Mouse (Mus musculus) gastrocnemius, adult 18-20 months (tissue): Measurements from ENCODE around the gene Zscan20. TPM values are rescaled to one million over a fixed set of nuclear protein-coding genes. Genes with fewer than 3 reads are reported as not detected.
"Not testable (repeated sequence)": the region's sequence is repeated elsewhere in the genome, so short reads cannot be mapped to it uniquely, and the experiment has no call there.

Experiments used
- DNase-seq: peaks from one replicate; pipeline ENCODE4 v3.0.0; 2021; ENCODE audit warnings: low spot score
- total RNA-seq, 2 experiments: library from RNA; stranded (reverse); gene quantifications; 2 replicates each; pipeline ENCODE4 v1.2.3; 2021

Gene Zscan20
- total RNA-seq, 2 experiments from 2014 or later = 2.2 to 3.4 TPM

DNA sequence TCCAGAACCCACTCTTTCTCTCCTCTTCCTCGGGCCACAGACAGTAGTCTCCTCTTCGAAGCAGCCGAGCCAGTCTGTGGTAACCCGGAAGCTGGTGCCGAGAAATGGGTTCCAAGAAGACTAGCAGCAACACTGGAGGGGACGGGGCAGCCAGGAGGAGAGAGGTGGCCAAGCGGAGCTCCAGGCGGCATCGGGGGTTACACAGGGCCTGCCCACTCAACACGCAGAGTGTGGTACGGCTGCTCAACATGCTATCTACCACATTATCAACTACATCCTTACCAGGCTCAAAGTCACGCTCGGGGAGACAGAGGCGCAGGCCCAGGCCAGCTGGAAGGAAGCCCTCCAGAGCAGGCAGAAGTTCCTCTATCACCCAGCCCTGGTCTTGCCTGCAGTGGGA is 5.9 kb upstream of the Zscan20 start:
- DNase-seq = no peak

- DNase-seq = peak; percentile 31
Measured at GRCm38 (mm10) chr4:128613326-128613725, 3.4 kb upstream of the Zscan20 start.

DNA sequence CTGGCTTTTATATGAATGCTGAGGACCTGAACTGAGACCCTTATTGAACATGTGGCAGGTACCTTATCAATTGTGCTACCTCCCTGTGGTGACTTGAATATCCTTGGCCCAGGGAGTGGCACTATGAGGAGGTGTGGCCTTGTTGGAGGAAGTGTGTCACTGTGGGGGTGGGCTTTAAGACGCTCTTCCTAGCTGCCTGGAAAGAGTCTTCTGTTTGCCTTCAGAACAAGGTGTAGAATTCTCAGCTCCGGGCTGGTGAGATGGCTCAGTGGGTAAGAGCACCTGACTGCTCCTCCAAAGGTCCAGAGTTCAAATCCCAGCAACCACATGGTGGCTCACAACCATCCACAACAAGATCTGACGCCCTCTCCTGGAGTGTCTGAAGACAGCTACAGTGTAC is 1.8 kb upstream of the Zscan20 start:
- not testable (repeated sequence) for DNase-seq

GRCm38 (mm10) chr4:128610706-128611105 is 808 bp upstream of the Zscan20 start:
- DNase-seq = no peak

GRCm38 (mm10) chr4:128609276-128609924 is 498 bp downstream of the Zscan20 start:
- no peak for DNase-seq

GRCm38 (mm10) chr4:128607661-128608060 is 2.2 kb downstream of the Zscan20 start:
- no peak for DNase-seq

DNA sequence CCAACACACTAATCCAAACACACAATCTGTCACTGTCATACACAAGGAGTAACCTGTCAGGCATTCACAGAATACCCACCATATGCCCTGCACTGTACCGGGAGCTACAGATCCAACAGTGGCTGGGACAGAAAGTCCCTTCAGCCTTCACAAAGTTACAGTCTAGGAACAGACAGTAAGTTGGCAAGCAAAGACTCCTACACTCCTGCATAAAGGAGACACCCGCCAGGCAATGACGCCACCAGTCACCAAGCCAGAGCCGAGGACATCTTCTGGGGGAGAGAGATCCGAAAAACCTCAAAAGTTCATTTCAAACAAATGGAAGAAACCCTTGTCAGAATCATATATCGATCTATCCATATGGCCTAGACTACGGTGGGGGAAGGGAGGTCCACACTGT is 3.3 kb downstream of the Zscan20 start:
- DNase-seq = no peak

GRCm38 (mm10) chr4:128597801-128598560 is 11.9 kb downstream of the Zscan20 start:
- no peak for DNase-seq

DNA sequence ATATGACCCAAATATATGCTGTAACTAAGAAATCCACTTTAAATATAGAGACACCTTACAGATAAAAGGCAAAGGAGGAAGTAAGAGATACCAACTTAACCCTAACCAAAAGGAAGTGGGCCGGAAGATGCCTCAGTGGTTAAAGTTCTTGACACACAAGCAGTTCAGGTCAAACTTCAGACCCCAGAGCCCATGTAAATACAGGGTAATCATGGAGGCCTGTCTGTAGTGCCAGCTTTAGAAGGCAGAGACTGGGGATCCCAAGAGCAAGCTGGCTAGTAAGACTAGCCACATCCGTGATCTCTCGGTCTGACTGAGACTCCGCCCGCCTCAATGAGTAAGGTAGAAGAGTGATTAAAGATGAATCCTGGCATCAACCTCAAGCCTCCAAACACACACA is 15.8 kb downstream of the Zscan20 start:
- DNase-seq = no peak

DNA sequence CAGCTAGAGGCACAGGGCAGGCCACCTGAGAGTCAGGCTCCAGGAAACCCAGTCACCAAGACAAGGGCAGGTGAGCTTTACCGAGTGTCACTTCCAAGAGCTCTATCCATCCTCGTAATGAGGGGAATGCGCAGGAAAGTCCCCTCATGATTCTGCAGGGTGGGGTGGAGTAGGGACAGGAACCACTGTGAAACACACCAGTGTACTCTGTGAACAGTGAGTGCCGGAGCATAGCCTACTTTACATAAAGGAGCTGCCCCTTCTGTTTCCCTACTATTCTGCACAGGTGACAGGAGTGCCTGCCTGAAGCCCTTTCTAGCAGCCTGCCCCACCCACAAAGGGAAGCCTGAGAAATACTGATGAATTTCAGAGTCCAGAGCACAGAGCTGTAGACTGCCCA is 16.6 kb downstream of the Zscan20 start:
- no peak for DNase-seq

- DNase-seq = no peak
Measured at GRCm38 (mm10) chr4:128579182-128579581, 30.7 kb downstream of the Zscan20 start.

DNA sequence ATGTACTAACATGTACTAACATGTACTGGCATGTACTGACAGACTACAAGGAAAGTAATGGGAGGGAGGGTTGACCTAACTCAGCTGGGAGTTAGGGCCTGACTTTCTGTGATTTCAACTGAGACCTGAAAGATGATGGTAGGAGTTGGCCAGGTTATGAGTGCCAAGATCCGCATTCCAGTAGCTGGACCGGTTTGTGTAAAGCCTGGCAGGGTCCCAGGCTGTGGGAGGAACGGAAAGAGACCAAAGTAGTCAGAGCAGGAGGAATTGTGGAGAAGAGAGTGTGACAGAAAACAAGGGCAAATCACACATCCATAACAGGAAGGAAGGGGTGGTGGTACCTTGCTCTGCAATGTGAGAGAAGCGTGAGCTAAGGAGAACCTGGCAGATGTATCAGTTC is 34.1 kb downstream of the Zscan20 start:
- DNase-seq = no peak

GRCm38 (mm10) chr4:128560327-128560726 is 49.6 kb downstream of the Zscan20 start:
- DNase-seq = no peak

- no peak for DNase-seq
Measured at GRCm38 (mm10) chr4:128554198-128554597, 55.7 kb downstream of the Zscan20 start.

DNA sequence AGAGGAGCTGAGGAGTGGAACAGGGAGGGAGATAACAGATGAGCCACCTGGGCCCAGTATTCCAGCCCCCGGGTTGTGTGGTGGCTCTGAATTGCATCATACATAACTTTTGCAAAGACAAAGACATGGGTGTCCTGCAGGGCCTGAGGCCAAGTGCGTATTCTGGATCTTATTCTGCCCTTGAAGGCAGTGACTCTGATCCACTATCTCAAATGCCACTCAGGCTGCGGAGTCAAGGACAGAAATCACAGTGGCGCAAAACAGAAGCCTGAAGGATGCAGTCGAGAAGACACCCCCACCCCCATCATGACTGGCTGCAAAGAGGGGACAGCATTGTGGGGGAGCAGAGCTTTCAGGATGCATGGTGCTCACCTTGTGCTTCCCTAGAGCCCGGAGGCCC is 59.1 kb downstream of the Zscan20 start:
- DNase-seq = no peak

DNA sequence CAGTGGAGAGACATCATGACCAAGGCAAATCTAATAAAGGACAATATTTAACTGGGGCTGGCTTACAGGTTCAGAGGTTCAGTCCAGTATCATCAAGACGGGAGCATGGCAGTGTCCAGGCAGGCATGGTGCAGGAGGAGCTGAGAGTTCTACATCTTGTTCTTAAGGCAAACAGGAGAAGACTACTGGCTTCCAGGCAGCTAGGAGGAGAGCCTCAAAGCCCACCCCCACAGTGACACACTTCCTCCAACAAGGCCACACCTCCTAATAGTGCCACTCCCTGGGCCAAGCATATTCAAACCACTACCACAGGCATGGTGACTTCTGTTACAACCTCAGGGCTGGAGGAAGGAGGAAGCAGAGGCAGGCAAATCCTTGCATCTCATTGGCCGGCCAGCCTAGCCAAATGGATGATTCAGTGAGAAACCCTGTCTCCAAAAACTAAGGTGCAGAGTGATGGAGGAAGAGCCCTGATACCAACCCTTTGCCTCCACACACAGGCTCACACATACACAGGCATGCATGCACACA is 65.9 kb downstream of the Zscan20 start:
- DNase-seq = not testable (repeated sequence)

DNA sequence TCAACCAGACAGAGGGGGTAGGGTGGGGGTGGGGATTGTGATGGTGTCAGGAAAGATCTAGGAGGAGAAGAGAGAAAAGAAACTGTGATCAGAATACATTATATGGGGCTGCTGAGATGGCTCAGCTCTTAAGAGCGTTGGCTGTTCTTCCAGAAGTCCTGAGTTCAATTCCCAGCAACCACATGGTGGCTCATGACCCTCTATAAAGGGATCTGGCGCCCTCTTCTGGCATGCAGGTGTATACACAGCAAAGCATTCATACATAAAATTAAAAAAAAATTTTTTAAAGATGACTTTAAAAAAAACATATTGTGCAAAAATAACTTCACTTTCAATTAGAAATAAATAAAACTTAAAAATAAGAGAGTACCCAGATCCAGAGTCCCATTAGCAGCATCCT is 66.5 kb downstream of the Zscan20 start:
- DNase-seq = no peak

Other genes starting within 250 kb of the Zscan20 start
- not detected for gene Tlr12, start 8.5 kb upstream of the Zscan20 start, total RNA-seq
- gene Phc2, start 44.6 kb upstream of the Zscan20 start, total RNA-seq = 10 to 100 TPM; 17.6 to 22.9 TPM
- not detected for gene A3galt2, start 145.3 kb upstream of the Zscan20 start, total RNA-seq
- 1 to 10 TPM; 9.7 TPM for gene Zfp362, start 195.9 kb upstream of the Zscan20 start, total RNA-seq